Mouse (Mus musculus): ENCODE results near the gene Zfp963. TPM values are rescaled to one million over a fixed set of nuclear protein-coding genes. Genes with fewer than 3 reads are reported as not detected.
"Not testable (repeated sequence)": the region's sequence is repeated elsewhere in the genome, so short reads cannot be mapped to it uniquely, and the experiment has no call there.

Zfp963 gene
- total RNA-seq, 2 experiments from 2014 or later: 5.0 to 6.4 TPM

DNA sequence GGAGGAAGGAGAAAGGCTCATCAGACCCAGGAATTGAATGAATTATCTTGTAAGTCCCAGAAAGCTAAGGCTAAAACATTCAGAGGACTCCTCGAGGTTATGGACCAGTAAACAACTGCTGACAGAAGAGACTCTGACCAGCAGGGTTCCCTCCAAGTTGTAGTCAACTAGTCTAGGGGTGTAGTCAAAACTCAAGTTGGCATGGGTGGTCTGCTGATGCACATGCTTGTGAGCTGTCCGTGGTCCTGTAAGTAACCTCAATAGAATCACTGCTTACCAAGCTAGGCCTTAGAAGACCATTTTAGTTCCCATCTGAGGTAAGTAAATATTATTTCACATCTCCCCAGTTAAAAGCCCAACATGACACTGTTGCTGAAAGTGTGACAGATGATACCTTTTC is 8.5 kb downstream of the Zfp963 start:
- DNase-seq (ENCODE audit: low spot score in 2 of 2): no peak

DNA sequence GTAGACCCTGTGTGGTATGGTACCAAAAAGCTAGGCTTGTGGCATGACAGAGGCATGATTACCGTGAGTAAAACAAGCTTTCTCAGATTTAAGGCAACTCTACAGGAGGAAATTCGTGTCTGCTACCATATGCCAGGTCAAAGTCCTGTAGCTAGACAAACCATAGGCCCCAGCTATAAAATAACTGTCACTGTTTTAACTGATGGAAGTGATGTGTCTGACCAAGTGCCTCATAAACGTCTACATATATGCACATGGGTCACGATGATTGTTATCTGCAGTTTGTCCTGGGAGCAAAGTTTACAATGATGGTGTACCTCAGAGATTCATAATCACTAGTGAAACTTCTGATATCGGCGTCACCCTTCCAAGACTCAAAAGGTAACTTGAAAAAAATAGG is 9.0 kb downstream of the Zfp963 start:
- DNase-seq (ENCODE audit: low spot score in 2 of 2): no peak

DNA sequence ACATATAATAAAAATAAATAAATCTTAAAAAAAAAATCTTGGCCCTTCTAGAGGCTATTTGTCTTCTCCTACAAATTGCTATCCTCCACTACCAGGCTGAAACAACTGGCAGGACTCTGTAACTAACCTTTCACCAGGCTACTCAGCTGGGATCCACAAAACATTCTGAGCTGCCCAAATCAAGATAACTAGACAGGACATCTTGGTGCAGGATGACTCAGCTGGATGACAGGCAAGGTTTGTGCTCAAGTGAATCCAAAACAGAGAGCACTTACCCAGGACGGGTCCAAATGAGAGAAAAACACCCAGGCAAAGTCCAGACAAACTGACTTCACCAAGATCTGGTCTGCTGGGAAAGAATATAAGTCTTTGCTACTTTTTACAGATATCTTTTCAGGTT is 14.3 kb downstream of the Zfp963 start:
- DNase-seq (ENCODE audit: low spot score in 2 of 2): no peak

DNA sequence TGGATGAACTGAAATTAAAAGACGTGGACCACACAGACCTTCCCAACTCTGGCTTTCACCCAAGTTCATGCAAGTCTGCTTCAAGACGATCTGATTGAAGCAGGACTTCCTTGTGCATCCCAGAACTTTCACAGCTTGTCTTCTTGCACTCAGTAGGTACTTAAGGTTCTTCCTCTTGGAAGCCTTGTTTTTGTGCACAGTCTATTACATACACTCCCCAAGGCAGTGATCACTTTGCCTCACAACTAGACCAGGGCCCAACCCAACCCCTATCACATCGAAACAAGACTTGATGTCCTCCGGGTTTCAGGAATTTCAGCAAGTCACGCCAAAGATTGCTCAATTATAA is 32.6 kb downstream of the Zfp963 start:
- DNase-seq (ENCODE audit: low spot score in 2 of 2): no peak

DNA sequence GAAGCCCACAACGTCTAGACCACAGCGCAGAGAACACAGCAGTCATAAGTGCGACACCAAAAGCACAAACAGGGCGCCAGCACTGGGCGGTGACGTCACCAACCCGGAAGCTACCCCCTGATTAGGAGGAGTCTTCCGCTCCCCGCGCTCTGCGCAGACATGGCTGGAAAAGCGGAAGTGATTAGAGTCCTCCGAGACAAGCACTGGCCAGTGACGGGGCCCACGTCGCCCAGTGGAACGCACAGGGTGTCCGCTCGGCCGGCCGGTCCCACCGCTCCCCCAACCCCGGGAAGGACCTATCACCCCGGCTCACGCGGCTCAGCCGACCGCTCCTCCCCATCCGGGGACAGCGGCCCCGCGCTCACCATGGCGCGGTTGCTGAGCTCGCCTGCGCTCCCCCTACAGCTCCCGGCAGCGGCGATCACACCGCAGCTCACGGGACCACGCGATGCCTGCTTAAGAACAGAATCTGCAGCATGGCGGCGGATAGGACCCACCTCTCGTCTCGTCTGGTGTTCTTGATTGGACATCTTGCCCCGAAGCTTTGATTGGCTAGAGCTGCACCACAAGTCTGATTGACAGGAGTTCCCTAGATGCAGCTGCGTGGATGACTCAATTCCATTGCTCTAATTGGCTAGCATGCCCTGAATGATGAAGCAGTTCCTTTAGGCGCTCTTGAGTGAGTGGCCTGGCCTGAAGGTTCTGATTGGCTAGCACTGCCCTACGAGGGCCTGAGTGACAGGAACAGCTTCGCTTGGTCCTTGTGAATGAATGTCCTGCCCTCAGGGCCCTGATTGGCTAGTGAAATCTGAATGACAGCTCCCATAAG is 33.2 kb downstream of the Zfp963 start:
- DNase-seq (ENCODE audit: low spot score in 2 of 2): peak; percentile 75 to 85

DNA sequence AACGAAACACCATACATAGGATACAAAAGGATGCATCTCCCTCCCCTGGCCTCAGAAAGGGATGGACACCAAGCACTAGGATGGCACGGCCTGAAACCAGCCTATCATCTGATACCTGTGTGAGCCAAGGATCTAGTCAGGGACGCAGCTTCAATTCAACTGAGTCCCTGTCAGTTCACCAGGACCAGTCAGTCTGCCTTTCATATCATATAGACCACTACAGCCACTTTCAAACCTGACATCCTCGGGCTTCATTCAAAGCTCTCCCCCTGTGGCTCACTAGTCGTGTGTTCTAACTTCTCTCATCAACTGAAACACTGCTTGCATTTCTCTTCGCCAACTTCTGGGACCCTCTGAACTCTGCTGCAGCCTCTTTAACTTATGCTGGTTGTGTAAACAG is 34.4 kb downstream of the Zfp963 start:
- no peak for DNase-seq (ENCODE audit: low spot score in 2 of 2)

DNA sequence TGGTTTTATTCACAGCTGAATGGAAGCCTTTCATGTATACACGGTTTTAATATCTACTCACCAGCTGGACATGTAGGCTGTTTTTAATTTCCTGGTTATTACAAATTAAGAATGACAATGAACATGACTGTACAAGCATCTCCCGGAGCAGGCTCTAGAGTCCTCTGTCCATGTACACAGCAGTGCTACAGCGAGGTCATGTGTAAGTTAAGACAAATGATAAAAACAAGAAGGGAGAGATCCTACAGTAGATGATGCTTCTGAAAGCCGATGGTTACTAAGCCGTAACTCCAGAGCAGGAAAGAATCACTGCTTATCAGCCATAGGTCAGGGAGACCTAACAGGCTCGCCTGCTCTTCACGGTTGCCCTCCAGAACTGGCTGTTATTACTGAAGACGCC is 36.3 kb downstream of the Zfp963 start:
- DNase-seq (ENCODE audit: low spot score in 2 of 2): no peak

DNA sequence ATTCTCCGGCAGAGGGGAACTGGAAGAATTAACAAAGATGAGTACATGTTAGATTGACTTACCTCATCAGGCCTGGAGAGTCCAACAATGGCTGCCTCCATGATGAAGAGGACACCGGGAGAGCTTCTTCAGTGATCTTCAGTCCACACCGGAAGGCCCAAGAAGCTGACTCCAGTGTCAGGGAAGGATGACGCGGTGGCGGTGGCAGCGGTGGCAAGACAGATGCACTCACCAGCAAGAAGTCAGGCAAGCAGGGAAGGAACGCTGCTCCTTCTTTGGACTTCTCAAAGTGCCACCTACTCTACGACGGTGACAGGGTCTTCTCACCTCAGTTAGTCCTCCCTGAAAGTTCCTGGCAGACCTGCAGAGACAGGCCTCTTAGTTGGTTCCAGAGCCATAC is 39.1 kb downstream of the Zfp963 start, which contains the start of gene Zfp869:
TSS of gene Zfp869 (minus strand) at position 101 of the 400 bp plus-strand sequence.
- not testable (repeated sequence) for DNase-seq (ENCODE audit: low spot score in 2 of 2)

DNA sequence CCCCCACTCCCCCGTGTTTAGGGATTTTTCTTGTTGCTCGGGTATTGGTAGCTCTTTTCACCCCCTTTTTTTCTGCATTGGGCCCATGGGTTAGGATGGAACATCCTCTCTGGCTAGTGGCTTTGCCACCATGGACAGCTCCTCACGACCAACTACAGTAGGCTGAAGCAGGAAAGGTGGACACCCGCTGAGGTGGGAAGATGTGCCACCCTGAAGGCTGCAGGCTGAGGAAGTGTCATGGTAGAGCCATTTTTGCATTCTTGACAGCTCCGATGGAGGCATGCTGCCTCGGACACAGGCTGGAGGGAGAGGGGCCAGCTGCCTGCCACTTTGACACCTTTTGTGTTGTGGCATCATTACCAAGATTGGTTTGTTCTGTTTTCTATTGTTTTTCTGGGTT is 48.0 kb downstream of the Zfp963 start:
- no peak for DNase-seq (ENCODE audit: low spot score in 2 of 2)

Other genes with a start within 250 kb of the Zfp963 start
- gene Gm7697, start 227.0 kb downstream of the Zfp963 start, total RNA-seq (2021): not detected
- gene Zfp868, start 124.4 kb downstream of the Zfp963 start, total RNA-seq (2021): 10 to 100 TPM; 21.0 to 21.3 TPM
- 1 to 10 TPM; 4.5 to 4.9 TPM for gene Zfp964, start 95.5 kb downstream of the Zfp963 start, total RNA-seq (2021)
- gene Zfp869, start 39.2 kb downstream of the Zfp963 start, total RNA-seq (2021): 10 to 100 TPM; 26.8 to 28.3 TPM
- gene Gm20422, start 24.9 kb upstream of the Zfp963 start, total RNA-seq (2021): 1 to 10 TPM in 1 of 2 experiments, under 1 TPM in 1; 0.70 to 4.9 TPM
- gene Atp13a1, start 41.2 kb upstream of the Zfp963 start, total RNA-seq (2021): 10 to 100 TPM; 41.0 to 44.7 TPM
- gene Zfp866, start 41.2 kb upstream of the Zfp963 start, total RNA-seq (2021): 10 to 100 TPM; 31.4 to 34.4 TPM
- gene Gmip, start 58.7 kb upstream of the Zfp963 start, total RNA-seq (2021): 10 to 100 TPM; 21.1 to 24.6 TPM
- gene Lpar2, start 72.5 kb upstream of the Zfp963 start, total RNA-seq (2021): 1 to 10 TPM; 2.8 to 3.8 TPM
- 1 to 10 TPM; 3.6 to 4.8 TPM for gene Pbx4, start 82.5 kb upstream of the Zfp963 start, total RNA-seq (2021)
- gene Cilp2, start 137.7 kb upstream of the Zfp963 start, total RNA-seq (2021): 1 to 10 TPM in 1 of 2 experiments, under 1 TPM in 1; 0.50 to 1.4 TPM
- gene Tssk6, start 152.2 kb upstream of the Zfp963 start, total RNA-seq (2021): under 1 TPM; 0.73 to 0.76 TPM
- 100 to 1,000 TPM; 133 to 137 TPM for gene Ndufa13, start 152.6 kb upstream of the Zfp963 start, total RNA-seq (2021)
- 1 to 10 TPM; 1.6 to 2.3 TPM for gene Yjefn3, start 152.7 kb upstream of the Zfp963 start, total RNA-seq (2021)
- gene Gatad2a, start 246.4 kb upstream of the Zfp963 start, total RNA-seq (2021): 100 to 1,000 TPM in 1 of 2 experiments, 10 to 100 TPM in 1; 91.5 to 106 TPM